Mouse (Mus musculus): ENCODE results near the gene Borcs5.

The Borcs5 gene

GRCm38 (mm10) chr6:134685515-134685914 is 46.2 kb downstream of the Borcs5 start:
- CTCF ChIA-PET = interaction anchor here in 1 of 4 experiments (1.1 kb wide), 1 partner anchor 22 kb away, joined by 3 read pairs; no protein-coding TSS in a partner anchor
- POLR2A ChIA-PET = interaction anchor here in 2 of 4 experiments (0.6 to 2.4 kb wide), 10 partner anchors 7 to 213 kb away, joined by 3 to 7 read pairs (median 4); no protein-coding TSS in a partner anchor

DNA sequence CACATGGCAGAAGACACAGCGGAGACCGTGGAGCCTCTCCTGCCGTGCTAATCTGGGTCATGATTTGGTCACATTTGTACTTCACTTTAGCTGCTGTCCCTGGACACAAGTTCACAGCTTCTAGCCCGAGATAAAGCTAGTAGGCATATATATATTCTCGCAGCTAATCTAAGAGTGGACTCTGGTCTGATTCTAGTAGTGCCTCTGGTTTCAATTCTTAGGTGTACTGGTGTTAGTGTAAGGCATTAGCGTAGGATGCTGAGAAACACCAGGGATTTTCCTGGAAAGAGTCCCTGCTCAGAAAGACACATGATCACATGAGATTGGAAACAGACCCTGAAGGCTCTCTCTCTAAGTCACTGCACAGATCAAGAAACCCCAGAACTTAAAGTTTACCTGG is 55.2 kb downstream of the Borcs5 start:
- ChIA-PET CTCF (no interaction called here), POLR2A (interaction anchor here in 1 of 4 experiments (0.6 to 1.3 kb wide), 2 partner anchors 12 to 216 kb away, joined by 3 to 7 read pairs; no protein-coding TSS in a partner anchor)

- ChIA-PET POLR2A (interaction anchor here in 2 of 4 experiments (0.5 to 1.3 kb wide), 2 partner anchors 11 to 278 kb away, joined by 3 read pairs; no protein-coding TSS in a partner anchor), CTCF (no interaction called here)
These were observed 55.7 kb downstream of the Borcs5 start for GRCm38 (mm10) chr6:134694988-134695387.

DNA sequence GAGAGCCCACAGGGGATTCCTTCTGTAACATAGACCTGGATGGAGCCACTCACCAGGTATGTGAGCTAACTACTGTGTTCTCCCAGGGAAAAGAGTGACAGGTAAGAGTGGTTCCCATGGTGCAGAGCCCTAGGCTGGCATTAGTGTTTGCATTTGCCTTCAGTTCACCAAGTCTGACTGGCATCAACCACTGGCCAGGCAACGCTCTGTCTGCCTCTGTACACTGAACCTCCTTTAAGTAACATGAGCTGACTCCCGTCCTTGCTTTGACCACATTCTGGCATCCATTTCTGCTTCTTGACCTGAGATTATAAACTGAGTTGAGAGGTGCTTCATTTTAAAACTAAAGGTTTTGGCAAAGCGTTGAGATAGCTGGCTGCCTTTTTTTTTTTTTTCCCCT is 56.3 kb downstream of the Borcs5 start:
- ChIA-PET CTCF (no interaction called here), POLR2A (interaction anchor here in 2 of 4 experiments (0.5 to 1.0 kb wide), 2 partner anchors 9 to 279 kb away, joined by 3 read pairs; no protein-coding TSS in a partner anchor)

- CTCF ChIA-PET = no interaction called here
- POLR2A ChIA-PET = interaction anchor here in 2 of 4 experiments (1.0 to 2.4 kb wide), 2 partner anchors 9 to 10 kb away, joined by 3 to 7 read pairs; no protein-coding TSS in a partner anchor
These were observed 56.8 kb downstream of the Borcs5 start for GRCm38 (mm10) chr6:134696146-134696545.

- ChIA-PET POLR2A (interaction anchor here in 2 of 4 experiments (0.8 to 2.4 kb wide), 3 partner anchors 10 to 17 kb away, joined by 3 to 7 read pairs (median 3); no protein-coding TSS in a partner anchor), CTCF (no interaction called here)
These were observed 57.2 kb downstream of the Borcs5 start for GRCm38 (mm10) chr6:134696554-134696953.

DNA sequence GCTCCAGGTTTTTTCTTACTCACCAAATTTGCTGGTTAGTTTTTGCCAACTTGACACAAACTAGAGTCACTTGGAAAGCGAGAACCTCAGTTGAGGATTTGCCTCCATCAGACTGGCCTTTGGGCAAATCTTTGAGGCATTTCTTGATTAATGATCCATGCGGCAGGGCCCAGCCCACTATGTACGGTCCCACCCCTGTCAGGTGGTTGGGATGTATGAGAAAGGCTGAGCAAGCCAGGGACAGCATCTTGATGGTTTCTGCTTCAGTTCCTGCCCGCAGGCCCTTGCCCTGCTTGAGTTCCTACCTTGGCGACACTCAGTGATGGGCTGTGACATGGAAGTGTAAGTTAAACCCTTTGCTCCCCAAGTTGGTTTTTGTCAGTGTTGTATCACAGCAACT is 58.9 kb downstream of the Borcs5 start:
- CTCF ChIA-PET = interaction anchor here in 1 of 4 experiments (0.6 to 1.3 kb wide), 2 partner anchors 31 to 39 kb away, joined by 5 to 7 read pairs; no protein-coding TSS in a partner anchor

GRCm38 (mm10) chr6:134700451-134701210 is 61.3 kb downstream of the Borcs5 start:
- CTCF ChIA-PET = interaction anchor here in 3 of 4 experiments (0.6 to 0.7 kb wide), 3 partner anchors 32 to 281 kb away, joined by 3 to 6 read pairs (median 4); partner anchors contain the start of gene Apold1 (in 1 of the 3)
- POLR2A ChIA-PET = interaction anchor here in 2 of 4 experiments (0.6 to 1.8 kb wide), 10 partner anchors 10 to 369 kb away, joined by 3 to 7 read pairs (median 4); no protein-coding TSS in a partner anchor

More for the DNA sequence above, 58.9 kb downstream of the Borcs5 start:
- POLR2A ChIA-PET = interaction anchor here in 1 of 4 experiments (0.6 to 2.4 kb wide), 3 partner anchors 9 to 12 kb away, joined by 3 to 7 read pairs (median 5); no protein-coding TSS in a partner anchor

DNA sequence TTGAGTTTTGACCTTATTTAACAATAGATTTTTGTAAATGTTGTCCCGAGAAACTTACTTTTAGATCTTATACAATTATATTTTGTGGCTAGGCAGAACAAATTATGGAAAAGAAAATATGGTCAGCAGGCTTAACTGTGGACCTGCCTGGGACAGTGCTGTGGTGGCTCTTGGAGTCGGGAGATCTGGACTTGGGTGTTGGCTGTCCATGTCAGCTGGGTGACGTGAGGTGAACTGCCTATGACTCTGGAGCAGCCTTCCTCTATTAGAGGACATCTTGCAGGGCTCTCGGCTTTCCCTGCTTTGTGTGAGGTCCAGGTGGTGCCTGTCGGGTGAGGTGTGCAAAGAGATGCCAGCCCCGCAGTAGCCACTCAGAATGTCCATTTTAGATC is 61.9 kb downstream of the Borcs5 start:
- CTCF ChIA-PET = interaction anchor here in 1 of 4 experiments (0.6 kb wide), 1 partner anchor 31 kb away, joined by 6 read pairs; no protein-coding TSS in a partner anchor
- POLR2A ChIA-PET = interaction anchor here in 2 of 4 experiments (0.7 to 1.8 kb wide), 7 partner anchors 10 to 93 kb away, joined by 3 to 7 read pairs (median 4); no protein-coding TSS in a partner anchor

- POLR2A ChIA-PET = interaction anchor here in 2 of 4 experiments (0.7 to 1.5 kb wide), 3 partner anchors 9 to 87 kb away, joined by 3 to 4 read pairs (median 3); no protein-coding TSS in a partner anchor
- CTCF ChIA-PET = interaction anchor here in 1 of 4 experiments (0.6 kb wide), 1 partner anchor 92 kb away, joined by 5 read pairs; no protein-coding TSS in a partner anchor
These were observed 62.9 kb downstream of the Borcs5 start for GRCm38 (mm10) chr6:134702184-134702583.

- ChIA-PET POLR2A (interaction anchor here in 1 of 4 experiments (0.6 kb wide), 2 partner anchors 24 to 38 kb away, joined by 3 read pairs; no protein-coding TSS in a partner anchor), CTCF (interaction anchor here in 1 of 4 experiments (0.7 kb wide), 1 partner anchor 231 kb away, joined by 3 read pairs; no protein-coding TSS in a partner anchor)
These were observed 63.9 kb downstream of the Borcs5 start for GRCm38 (mm10) chr6:134703053-134703690.

- POLR2A ChIA-PET = interaction anchor here in 3 of 4 experiments (0.6 to 1.6 kb wide), 7 partner anchors 8 to 192 kb away, joined by 3 to 5 read pairs (median 3); partner anchors contain the start of genes Gpr19 (in 1 of the 3) and Mansc1 (in 1 of the 3)
- CTCF ChIA-PET = interaction anchor here in 1 of 4 experiments (1.1 kb wide), 1 partner anchor 160 kb away, joined by 3 read pairs; no protein-coding TSS in a partner anchor
These were observed 67.2 kb downstream of the Borcs5 start for GRCm38 (mm10) chr6:134706467-134706866.

DNA sequence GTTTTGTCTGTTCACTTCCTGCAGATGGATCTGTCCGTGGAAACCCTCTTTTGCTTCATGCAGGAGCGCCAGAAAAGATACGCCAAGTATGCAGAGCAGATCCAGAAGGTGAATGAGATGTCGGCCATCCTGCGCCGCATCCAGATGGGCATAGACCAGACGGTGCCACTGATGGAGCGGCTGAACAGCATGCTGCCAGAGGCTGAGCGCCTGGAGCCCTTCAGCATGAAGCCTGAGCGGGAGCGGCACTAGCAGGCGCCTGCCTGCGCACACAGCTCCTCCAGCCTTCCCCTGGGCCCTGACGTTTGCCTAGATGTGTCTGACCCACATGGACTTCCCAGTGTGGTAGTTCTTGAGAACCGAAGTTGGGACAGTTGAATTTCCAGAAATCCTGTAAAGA is 70.7 kb downstream of the Borcs5 start:
- POLR2A ChIA-PET = interaction anchor here in 2 of 4 experiments (0.7 to 2.4 kb wide), 9 partner anchors 8 to 136 kb away, joined by 3 to 7 read pairs (median 3); no protein-coding TSS in a partner anchor

GRCm38 (mm10) chr6:134713321-134713720 is 74.0 kb downstream of the Borcs5 start:
- POLR2A ChIA-PET = interaction anchor here in 3 of 4 experiments (0.6 to 1.9 kb wide), 7 partner anchors 8 to 825 kb away, joined by 3 to 6 read pairs (median 3); no protein-coding TSS in a partner anchor

More for the DNA sequence above, 70.7 kb downstream of the Borcs5 start:
- CTCF ChIA-PET = interaction anchor here in 2 of 4 experiments (1.1 to 1.2 kb wide), 2 partner anchors 11 to 84 kb away, joined by 3 read pairs; no protein-coding TSS in a partner anchor

GRCm38 (mm10) chr6:134713897-134714296 is 74.6 kb downstream of the Borcs5 start:
- POLR2A ChIA-PET = interaction anchor here in 3 of 4 experiments (0.6 to 1.9 kb wide), 9 partner anchors 8 to 825 kb away, joined by 3 to 6 read pairs (median 3); no protein-coding TSS in a partner anchor
- CTCF ChIA-PET = no interaction called here

More at GRCm38 (mm10) chr6:134713321-134713720, 74.0 kb downstream of the Borcs5 start:
- CTCF ChIA-PET = interaction anchor here in 1 of 4 experiments (0.9 kb wide), 1 partner anchor 81 kb away, joined by 3 read pairs; no protein-coding TSS in a partner anchor

GRCm38 (mm10) chr6:134716168-134716587 is 76.9 kb downstream of the Borcs5 start:
- POLR2A ChIA-PET = interaction anchor here in 1 of 4 experiments (0.5 to 1.0 kb wide), 5 partner anchors 9 to 236 kb away, joined by 3 to 4 read pairs (median 3); no protein-coding TSS in a partner anchor
- CTCF ChIA-PET = no interaction called here

DNA sequence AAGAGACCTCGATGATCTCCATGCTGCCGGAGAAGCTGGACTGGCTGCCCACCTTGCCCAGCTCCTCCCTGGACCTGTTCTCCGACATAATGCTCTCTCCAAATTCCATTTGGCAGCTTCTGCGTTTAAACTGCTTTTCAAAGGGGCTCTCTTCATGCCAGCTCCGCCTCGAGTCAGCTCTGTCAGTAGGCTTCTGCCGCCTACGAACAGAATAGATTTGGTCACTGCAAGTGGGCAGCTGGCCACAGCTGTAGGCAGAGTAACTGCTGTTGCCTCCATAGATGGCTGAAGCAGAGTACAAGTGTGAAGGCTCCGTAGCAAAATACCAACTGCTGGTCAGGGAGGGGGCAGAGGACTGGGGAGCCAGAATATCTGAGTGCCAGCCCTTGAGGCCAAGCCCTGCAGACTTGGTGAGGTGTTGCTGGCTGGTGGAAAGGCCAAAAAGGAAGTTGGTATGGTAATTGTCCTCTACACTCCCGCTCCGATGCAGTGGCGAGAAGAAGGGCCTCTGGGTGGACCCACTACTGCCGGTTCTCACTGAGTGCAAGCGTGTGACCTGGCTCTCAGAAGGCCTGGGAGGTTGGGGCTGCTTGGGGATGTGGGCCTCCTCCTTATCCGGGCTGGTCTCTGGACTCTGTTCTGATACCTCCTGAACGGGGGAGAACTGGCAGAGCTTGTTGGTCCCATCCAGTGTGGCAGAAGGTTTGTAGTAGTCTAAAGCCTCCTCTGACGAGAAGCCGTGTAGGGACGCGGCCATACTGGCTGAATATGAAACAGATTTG is 78.8 kb downstream of the Borcs5 start:
- POLR2A ChIA-PET = interaction anchor here in 2 of 4 experiments (0.7 to 1.9 kb wide), 6 partner anchors 8 to 45 kb away, joined by 3 to 6 read pairs (median 3); no protein-coding TSS in a partner anchor
- CTCF ChIA-PET = no interaction called here
